Mouse (Mus musculus) granulocyte monocyte progenitor cell, adult 5-6 weeks (primary cell): ENCODE measurements around the gene Fzd7. TPM values are rescaled to one million over a fixed set of nuclear protein-coding genes. Genes with fewer than 3 reads are reported as not detected.

ENCODE experiments used
- ATAC-seq: replicated peaks from 2 replicates; pipeline ENCODE4 v1.8.0; 2016; ENCODE audit warnings: mild to moderate bottlenecking, moderate TSS enrichment, inconsistent platforms; ENCODE audit not compliant: poor library complexity, severe bottlenecking
- total RNA-seq, 2 experiments: library from RNA; stranded (forward) in 1 of 2; stranded (reverse) in 1 of 2; fragments of 200-712, 200-1000 nt in 1 of 2; fragments of >200 nt in 1 of 2; fragmentation: Nextera tagmentation in 1 of 2; gene quantifications; 2 replicates each; pipeline ENCODE4 v1.2.3; 2014 to 2017

Gene Fzd7
- total RNA-seq, 2 experiments from 2014 or later = 4.3 to 4.6 TPM

DNA sequence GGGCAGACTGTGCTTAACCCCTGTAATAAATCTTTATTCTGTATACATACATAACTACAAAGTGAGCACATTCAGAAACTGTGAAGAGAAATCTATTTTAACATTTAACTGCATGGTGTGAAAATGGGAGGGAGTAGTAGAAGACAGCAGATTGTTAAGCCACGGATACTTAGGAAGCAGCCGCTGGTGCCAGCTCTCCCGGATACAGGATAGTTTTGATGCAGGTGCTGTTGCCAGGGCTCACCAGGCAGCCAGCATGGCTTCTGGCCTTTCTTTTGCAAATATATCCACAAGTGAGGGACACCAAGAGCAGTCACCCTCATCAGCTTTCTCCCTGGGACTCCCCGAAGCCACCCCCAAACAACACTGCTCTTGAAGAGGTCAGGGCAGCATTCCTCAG, 13.1 kb upstream of the Fzd7 start:
- no peak for ATAC-seq

DNA sequence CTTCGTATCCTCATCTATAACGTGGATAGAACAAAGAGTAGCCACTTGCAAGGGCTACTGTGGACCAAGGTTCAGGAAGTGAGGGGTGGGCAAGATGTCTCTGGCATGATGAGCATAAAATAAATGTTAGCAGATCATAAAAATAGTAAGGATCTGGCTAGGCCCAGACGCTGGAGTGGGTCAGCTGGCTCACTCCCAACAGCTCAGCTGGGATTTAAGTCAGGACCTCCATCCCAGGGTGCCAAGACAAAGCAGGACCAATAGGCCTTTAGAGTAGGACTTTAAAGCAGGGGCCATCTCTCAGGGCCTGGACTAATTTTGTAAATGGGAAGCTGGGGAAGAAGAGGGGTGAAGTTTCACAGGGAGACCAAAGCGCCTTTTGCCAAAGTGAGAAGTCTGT, 11.5 kb upstream of the Fzd7 start:
- no peak for ATAC-seq

DNA sequence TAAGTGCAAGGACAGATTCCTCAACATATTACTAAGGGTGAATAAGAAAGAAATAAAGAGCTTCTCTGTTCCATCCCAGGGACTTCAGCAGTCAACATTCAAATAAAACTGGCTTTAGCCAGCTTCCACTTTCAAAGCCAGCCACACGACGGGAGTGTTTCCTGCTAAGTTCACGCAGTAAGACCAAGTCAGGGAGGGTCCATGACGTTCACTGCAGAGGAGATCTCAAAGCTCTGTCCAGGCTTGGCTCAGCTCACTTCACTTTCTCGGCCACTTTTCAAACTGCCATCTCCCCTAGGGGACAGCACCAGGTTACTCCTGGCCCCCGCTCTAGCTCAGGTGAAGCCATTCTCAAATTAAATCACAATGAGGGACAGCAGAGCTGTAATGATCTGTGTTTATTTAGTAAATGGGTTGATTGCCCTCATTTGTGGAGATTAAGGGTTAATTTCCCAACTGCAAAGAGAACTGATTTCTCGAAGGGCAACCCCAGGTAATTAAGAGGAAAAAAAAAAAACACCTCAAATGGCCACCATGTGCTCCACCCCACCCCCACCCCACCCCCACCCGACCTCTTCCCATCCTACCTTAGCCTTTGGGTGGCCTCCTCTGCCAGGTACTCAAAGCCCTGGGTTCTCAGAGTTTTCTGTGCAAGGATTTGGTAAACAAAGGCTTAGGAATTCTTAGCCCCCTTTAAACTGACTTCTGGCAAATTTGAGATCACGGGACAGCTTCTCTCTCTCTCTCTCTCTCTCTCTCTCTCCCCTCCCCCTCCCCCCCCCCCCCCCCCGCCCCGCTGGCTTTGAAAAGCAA, 9.7 kb upstream of the Fzd7 start:
- ATAC-seq = peak; percentile 29; the same call in 1 of the 2 replicates

DNA sequence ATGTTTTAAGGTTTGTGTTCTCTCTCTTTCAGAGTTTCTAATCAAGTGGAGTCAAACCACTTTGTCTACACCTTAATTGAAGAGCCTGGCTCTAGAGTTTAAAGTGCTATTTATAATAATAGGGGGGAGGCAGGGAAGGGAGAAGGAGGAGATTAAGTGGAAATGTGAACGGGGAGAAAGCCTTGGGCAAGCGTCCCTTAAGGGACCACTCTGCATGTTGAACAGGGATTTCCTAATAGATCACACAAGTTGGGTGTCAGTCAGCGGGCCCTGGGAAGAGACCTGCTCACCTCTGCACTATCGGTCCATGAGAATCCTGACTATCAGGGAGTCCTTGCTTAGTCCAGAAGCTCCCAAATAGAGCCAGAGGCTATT, 9.1 kb upstream of the Fzd7 start:
- ATAC-seq = no peak

DNA sequence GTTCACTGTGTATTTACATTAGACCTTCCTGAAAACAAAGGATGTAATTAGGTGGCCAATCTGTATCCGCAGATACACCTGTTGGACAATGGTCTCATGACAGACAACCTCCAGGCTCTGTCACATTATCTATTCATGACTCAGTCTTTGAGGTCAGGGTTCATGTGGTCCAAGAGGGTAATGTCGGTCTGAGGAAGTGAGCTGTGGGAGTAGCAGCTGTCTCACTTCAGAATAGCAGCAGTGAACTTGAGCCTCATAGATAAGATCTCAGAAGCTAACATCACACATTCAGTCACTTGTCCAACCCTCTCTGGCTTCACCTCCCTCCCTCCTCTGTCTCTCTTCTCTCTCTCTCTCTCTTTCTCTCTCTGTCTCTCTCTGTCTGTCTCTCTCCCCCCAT, 6.6 kb upstream of the Fzd7 start:
- ATAC-seq = peak; percentile 65

- no peak for ATAC-seq
Measured at GRCm38 (mm10) chr1:59478911-59479310, 3.3 kb upstream of the Fzd7 start.

- no peak for ATAC-seq
Measured at GRCm38 (mm10) chr1:59480821-59481455, 1.3 kb upstream of the Fzd7 start.

- peak; percentile 80 for ATAC-seq
Measured at GRCm38 (mm10) chr1:59481456-59482291, 550 bp upstream of the Fzd7 start.

DNA sequence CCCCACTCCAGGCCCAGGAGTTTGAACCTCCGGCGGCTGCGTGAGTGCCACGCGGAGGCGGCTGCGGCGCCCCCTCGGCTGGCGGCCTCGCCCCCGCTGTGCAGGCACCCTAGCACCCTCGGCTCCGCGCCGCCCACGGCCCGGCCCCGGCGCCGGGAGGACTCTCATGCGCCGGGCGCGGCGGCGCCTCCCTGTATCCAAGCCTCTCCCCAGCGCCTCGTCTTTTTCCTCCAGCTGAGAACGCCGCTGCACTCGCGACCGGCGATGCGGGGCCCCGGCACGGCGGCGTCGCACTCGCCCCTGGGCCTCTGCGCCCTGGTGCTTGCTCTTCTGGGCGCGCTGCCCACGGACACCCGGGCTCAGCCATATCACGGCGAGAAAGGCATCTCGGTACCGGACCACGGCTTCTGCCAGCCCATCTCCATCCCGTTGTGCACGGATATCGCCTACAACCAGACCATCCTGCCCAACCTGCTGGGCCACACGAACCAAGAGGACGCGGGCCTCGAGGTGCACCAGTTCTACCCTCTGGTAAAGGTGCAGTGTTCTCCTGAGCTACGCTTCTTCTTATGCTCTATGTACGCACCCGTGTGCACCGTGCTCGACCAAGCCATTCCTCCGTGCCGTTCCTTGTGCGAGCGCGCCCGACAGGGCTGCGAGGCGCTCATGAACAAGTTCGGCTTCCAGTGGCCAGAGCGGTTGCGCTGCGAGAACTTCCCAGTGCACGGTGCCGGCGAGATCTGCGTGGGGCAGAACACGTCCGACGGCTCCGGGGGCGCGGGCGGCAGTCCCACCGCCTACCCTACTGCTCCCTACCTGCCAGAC, 684 bp downstream of the Fzd7 start:
- no peak for ATAC-seq

DNA sequence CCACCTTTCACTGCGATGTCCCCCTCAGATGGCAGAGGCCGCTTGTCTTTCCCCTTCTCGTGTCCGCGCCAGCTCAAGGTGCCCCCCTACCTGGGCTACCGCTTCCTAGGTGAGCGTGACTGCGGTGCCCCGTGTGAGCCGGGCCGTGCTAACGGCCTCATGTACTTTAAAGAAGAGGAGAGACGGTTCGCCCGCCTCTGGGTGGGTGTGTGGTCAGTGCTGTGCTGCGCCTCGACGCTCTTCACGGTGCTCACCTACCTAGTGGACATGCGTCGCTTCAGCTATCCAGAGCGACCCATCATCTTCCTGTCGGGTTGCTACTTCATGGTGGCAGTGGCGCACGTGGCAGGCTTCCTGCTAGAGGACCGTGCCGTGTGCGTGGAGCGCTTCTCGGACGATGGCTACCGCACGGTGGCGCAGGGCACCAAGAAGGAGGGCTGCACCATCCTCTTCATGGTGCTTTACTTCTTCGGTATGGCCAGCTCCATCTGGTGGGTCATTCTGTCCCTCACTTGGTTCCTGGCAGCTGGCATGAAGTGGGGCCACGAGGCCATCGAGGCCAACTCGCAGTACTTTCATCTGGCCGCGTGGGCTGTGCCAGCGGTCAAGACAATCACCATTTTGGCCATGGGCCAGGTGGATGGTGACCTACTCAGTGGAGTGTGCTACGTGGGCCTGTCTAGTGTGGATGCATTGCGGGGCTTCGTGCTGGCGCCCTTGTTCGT, 1.5 kb downstream of the Fzd7 start:
- ATAC-seq = peak; percentile 7; the same call in 1 of the 2 replicates

GRCm38 (mm10) chr1:59484314-59484713, 2.1 kb downstream of the Fzd7 start:
- ATAC-seq = no peak

DNA sequence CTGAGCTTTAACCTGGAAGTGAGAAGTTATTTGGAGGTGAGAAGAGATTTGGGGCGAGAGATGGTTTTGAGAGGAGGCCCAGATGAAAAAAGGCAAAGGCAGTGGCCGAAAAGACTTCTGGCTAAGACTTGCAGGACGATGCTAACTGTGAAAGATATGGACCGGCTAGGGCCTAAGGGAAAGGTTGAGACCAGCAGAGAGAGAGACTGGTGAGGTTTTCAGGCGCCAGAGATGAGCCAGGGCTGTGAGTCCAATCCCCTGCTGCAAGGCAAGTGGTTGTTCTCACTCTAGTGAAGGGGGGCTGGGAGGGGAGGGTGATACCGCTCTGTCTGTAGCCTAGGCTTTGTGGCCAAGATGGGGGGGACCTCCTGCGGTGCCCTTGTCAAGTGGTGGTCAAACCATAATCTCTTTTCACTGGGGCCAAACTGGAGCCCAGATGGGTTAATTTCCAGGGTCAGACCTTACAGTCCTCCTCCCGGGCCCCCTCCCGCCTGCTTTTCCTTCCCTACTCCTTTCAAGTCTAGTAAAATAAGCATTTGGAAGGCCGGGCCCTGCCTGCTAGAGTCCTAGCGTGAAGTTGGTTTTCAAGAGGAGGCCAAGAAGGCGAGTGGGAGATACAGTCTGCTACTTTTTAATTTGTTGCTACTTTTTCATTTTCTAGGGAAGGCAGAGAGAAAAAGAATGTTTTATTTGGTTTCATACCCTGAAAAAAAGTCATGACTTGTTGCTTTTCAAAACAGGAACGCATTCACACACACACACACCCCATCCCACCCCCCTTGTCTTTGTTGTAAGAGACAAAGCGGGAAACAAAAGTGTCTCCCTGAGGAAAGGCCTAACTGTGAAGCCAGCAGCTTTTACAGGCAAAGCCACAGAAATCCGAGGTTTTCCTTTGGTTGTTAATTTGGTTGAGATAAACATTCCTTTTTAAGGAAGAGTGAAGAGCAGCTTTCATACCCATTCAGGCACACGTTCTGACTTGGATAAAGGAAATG, 2.9 kb downstream of the Fzd7 start:
- no peak for ATAC-seq

GRCm38 (mm10) chr1:59485803-59486202, 3.6 kb downstream of the Fzd7 start:
- no peak for ATAC-seq

DNA sequence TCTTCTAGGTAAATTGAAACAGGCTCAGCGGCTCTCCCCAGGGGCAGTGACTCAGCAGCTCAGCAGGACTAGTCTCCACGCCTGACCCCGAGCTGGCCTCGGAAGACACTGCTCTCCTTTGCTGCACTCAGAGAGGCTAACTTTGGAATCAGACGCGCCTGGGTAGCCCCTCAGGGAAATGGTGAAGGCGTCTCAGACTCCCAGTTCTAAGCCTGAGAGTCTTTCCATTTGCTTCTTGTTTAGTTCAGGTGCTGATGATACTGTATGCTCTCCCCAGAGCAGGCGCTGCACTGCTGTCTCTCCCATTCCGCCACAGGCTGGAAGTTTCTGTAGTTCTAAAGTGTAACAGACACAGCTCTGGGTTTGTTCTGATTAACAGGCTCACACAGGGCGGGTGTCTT, 5.4 kb downstream of the Fzd7 start:
- ATAC-seq = no peak

- no peak for ATAC-seq
Measured at GRCm38 (mm10) chr1:59488481-59488880, 6.3 kb downstream of the Fzd7 start.

DNA sequence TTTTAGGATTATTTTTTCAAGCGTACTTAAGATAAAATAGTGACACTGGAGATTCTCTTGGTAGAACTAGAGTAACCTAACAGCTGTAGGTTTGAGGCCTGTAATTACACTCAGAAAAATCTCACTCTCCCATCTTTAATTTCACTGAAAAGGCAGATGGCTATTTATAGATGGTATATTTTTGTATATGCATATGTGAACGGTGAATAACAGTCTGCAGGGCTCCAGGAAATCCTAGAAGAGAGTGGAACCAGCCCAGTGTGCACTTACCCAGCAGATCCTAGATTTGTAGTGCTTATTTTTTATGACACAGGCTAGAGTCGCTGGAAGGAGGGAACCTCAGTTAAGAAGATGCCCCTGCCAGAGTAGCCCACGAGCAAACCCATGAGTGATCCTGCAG, 6.8 kb downstream of the Fzd7 start:
- ATAC-seq = no peak

DNA sequence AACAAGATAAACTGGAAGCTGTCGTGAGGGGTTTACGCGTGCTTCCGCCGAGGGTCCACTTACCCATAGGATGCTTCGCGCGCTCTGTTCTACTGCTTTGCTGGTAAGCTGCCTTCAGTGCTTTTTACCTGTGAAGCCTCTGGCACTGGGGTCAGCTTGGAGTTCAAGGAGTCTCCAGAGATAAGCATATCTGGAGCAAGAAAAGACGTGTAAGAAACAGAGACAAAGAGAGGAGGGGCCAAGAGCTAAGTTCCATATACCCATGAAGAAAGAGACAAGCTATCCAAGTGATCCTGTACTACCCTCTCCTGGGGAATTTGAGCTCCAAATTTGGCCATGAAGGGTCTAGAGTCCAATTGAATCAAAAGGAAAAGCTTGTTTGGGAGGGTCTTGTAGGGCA, 9.3 kb downstream of the Fzd7 start:
- no peak for ATAC-seq

DNA sequence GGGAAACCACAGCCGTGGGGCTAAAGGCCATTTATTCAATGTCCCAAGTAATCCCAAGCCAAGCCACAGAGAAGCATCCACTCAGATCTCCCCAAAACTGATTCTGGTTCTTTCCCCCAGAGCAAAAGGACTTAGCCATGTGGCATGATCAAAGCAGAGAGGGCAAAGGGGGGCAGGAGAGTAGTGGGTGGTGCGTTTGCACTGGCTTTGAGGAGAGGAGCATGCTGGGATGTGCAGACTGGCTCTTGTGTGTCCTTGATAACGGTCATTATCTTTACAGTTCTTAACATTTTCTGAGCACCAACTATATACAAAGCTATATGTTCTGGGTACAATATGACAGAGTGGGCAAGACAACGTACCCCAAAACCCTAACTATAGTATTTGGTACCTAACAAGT, 10.2 kb downstream of the Fzd7 start:
- ATAC-seq = no peak
